Mouse (Mus musculus) embryonic facial prominence, embryonic 11.5 days (tissue): ENCODE measurements around the gene Igsf8. TPM values are rescaled to one million over a fixed set of nuclear protein-coding genes. Genes with fewer than 3 reads are reported as not detected.
A peak's percentile ranks its signal among the peaks of the same experiment; 100 is the strongest.

Source experiments
- ATAC-seq: fragments of 200-750 bp; cut with Nextera tagmentation; replicated peaks from 2 replicates; pipeline ENCODE4 v1.8.0; 2017; ENCODE audit warnings: low read depth; ENCODE audit not compliant: insufficient number of reproducible peaks, low FRiP score, low TSS enrichment
- DNase-seq: peaks from one replicate; pipeline ENCODE4 v3.0.0-alpha.2; 2015; ENCODE audit warnings: low spot score
- H3K27ac ChIP-seq: fragments of 300-500 bp; sonication (generic); replicated peaks from 2 replicates; pipeline ENCODE4 v1.5.1; 2014; ENCODE audit warnings: mild to moderate bottlenecking, low read depth, low read length, control low read depth
- H3K27me3 ChIP-seq: fragments of 300-500 bp; sonication (generic); 2 replicates; pipeline ENCODE4 v1.6.1; 2014; ENCODE audit warnings: mild to moderate bottlenecking, low read length, moderate library complexity, mixed read lengths; ENCODE audit not compliant: control insufficient read depth, insufficient read depth
- H3K36me3 ChIP-seq: fragments of 300-500 bp; sonication (generic); replicated peaks from 2 replicates; pipeline ENCODE4 v1.6.1; 2014; ENCODE audit warnings: low read depth, mild to moderate bottlenecking, low read length, moderate library complexity, mixed read lengths; ENCODE audit not compliant: control insufficient read depth, insufficient read depth
- H3K4me1 ChIP-seq: fragments of 300-500 bp; sonication (generic); 2 replicates; pipeline ENCODE4 v1.6.1; 2014; ENCODE audit warnings: low read length, mixed read lengths; ENCODE audit not compliant: control insufficient read depth, insufficient read depth
- H3K4me2 ChIP-seq: fragments of 300-500 bp; sonication (generic); 2 replicates; pipeline ENCODE4 v1.6.1; 2014; ENCODE audit warnings: low read depth, mild to moderate bottlenecking, control low read depth, low read length, moderate library complexity
- H3K4me3 ChIP-seq: fragments of 300-500 bp; sonication (generic); 2 replicates; pipeline ENCODE4 v1.5.1; 2014; ENCODE audit warnings: low read depth, low read length, control low read depth
- H3K9ac ChIP-seq: fragments of 300-500 bp; sonication (generic); replicated peaks from 2 replicates; pipeline ENCODE4 v1.6.1; 2014; ENCODE audit warnings: mild to moderate bottlenecking, control low read depth, low read length
- H3K9me3 ChIP-seq: fragments of 300-500 bp; sonication (generic); replicated peaks from 2 replicates; pipeline ENCODE4 v1.6.1; 2016; ENCODE audit warnings: mild to moderate bottlenecking, low read length, inconsistent platforms, mixed read lengths; ENCODE audit not compliant: control insufficient read depth
- WGBS: fragments of 180-500 bp; shearing (Covaris S2); extraction: QIAGEN DNeasy Blood & Tissue Kit; methylation state at CpG from one replicate; pipeline ENCODE4 v1.1.7; 2014; 5-methylcytosine and 5-hydroxymethylcytosine counted together
- polyA plus RNA-seq: library from polyadenylated mRNA; unstranded; fragments of >200 nt; fragmentation: Nextera tagmentation; extraction: Ambion mirVana; gene quantifications from 2 replicates; pipeline ENCODE4 v1.2.1, GENCODE M21; 2014

Gene Igsf8
- polyA plus RNA-seq, 1 experiment from 2014 or later = 30.1 TPM

DNA sequence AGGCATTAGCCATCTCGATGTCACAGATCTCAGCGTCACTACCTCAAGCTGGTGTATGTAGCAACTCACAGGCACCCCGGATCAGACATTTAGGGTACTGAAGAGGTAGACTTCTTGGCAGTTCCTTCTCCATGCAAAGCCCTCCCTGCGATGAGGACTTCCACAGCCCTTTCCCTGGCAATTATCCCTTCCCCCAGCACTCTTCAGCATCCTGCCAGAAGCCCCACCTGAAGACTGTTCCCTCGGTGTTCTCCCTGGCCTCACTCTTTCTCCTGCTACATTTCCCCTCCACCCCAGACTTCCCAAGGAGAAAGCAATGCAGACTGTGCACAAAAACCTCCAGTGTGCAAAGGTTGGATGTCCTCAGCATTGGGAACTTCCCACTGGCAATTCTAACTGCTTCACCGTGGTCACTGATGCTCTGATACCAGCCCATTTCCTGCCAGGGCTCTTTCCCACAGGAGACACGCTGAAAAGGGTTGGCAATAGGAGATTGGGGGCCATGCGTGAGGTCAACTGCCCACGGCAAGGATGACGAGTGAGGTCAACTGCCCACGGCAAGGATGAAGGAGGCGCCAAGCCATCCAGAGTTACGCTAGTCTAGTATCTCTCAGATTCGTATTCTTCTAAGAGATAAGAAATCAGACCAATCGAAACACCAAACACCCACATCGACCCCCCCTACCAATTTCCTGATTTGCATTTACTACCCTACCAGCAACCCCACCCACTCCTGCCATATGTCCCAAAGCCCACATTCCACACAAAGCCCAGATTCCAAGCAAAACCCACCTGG, 66.0 kb downstream of the Igsf8 start:
- Histone ChIP-seq H3K4me2 (no peak overlapping the region), H3K4me3 (no peak overlapping the region), H3K27ac (no peak overlapping the region), H3K9me3 (no peaks in the 10 kb centered on the region), H3K36me3 (no peaks in the 10 kb centered on the region), H3K27me3 (peaks cover 34% of the 10 kb centered on the region), H3K9ac (no peak overlapping the region), H3K4me1 (no peaks in the 10 kb centered on the region; the same call in 1 of the 2 replicates)
- WGBS = 84% methylated on average over 16 of the region's 16 CpGs
- no peak for DNase-seq
- no peak for ATAC-seq

DNA sequence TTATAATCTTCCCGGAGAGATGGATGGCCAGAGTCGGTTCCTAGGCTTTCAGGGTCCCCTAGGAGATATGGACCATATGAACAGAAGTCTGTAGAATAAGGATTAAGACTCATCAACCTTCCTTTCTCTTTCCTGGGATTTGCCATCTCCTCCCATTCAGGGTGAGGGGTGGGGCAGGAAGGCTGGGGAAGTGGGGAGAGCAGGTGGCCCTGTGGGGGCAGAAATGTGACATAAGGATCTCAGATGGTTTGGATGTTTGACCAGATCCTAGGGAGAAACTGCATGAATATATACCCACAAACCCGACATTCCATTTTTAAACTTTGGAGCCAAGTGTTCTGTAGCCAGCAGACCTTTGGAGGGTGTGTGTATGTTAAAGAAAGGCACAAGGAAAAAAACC, 66.6 kb downstream of the Igsf8 start:
- Histone ChIP-seq H3K4me1 (no peaks in the 10 kb centered on the region; the same call in 1 of the 2 replicates), H3K4me3 (no peak overlapping the region), H3K36me3 (no peaks in the 10 kb centered on the region), H3K4me2 (no peak overlapping the region), H3K9ac (no peak overlapping the region), H3K27ac (no peak overlapping the region), H3K9me3 (no peaks in the 10 kb centered on the region), H3K27me3 (peaks cover 34% of the 10 kb centered on the region)
- ATAC-seq = no peak
- no peak for DNase-seq
- WGBS = 77% methylated on average over 3 of the region's 3 CpGs

DNA sequence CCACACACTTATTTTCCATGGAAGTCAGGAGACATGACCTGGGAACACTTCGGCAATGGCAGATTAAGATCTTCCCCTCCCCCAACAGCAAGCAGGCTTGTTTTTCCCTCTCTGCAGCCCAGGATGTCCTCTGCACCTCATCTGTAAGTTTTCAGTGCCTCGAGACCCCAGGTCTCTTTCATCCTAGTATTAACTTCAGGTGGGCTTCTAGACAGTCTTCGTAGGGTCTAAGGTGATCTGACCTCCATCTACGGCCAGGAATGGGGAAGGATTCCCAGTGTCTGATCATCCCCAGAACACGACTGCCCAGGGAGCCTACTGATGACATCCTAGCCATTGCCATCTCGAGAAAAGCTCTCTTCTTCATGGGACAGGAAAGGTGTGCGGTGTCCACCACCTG, 67.0 kb downstream of the Igsf8 start:
- peaks cover 34% of the 10 kb centered on the region for H3K27me3 ChIP-seq
- DNase-seq = no peak
- H3K36me3 ChIP-seq = no peaks in the 10 kb centered on the region
- no peak overlapping the region for H3K4me2 ChIP-seq
- no peaks in the 10 kb centered on the region for H3K9me3 ChIP-seq
- H3K4me3 ChIP-seq = no peak overlapping the region
- WGBS = 81% methylated on average over 7 of the region's 7 CpGs
- no peak overlapping the region for H3K27ac ChIP-seq
- no peak overlapping the region for H3K9ac ChIP-seq
- H3K4me1 ChIP-seq = no peaks in the 10 kb centered on the region; the same call in 1 of the 2 replicates
- ATAC-seq = no peak

DNA sequence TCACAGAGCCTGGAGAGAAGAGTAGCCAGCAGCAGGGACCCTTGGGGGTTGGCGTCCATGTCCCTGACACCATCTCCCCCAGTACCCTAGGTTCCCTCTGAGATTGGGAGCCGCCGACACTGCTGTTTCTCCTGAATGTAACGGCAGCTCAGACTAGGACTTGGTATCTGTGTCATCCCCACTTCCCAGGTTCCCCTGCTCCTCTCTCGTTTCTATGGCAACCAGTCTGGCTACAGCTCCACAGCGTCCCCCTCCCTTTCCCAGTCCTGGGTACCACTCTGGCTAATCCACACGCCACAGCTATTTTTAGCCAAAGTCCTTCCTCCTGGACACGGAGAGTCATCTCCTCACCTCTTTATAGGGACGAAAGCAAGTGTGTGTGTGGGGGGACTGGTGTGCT, 67.7 kb downstream of the Igsf8 start, which contains the start of gene Kcnj9:
Gene Kcnj9 (minus strand): TSS at position 188 of the 400 bp plus-strand sequence.
- Histone ChIP-seq H3K9me3 (no peaks in the 10 kb centered on the region), H3K4me2 (no peak within 1 kb of the TSS), H3K27ac (no peak within 1 kb of the TSS), H3K4me1 (no peaks in the 10 kb centered on the region; the same call in 1 of the 2 replicates), H3K4me3 (no peak within 1 kb of the TSS), H3K27me3 (peaks cover 34% of the 10 kb centered on the region), H3K36me3 (no peaks in the 10 kb centered on the region), H3K9ac (no peak within 1 kb of the TSS)
- 32% methylated on average over 9 of the region's 9 CpGs for WGBS
- peak; percentile 39 for DNase-seq
- ATAC-seq = no peak; the same call in 1 of the 2 replicates

DNA sequence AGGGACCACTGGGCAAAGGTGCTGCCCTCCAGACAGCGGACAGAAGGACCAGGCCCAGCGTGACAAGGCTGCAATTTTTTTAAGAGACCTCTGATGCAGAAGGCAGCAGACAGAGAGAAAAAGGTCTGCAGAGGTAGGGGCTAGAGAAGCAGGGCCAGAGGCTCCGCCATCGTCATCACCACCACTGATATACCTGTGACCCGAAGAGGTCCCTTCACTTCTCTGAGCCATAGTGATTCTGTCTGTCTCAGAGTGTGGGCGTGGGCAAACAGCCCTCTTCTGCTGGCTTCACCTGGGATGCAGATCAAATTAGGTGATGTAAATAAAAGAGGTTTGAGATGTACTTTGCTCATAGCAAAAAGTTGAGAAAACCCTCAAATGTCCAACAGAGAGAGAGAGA, 68.2 kb downstream of the Igsf8 start:
- Histone ChIP-seq H3K4me3 (no peak overlapping the region), H3K9ac (no peak overlapping the region), H3K27me3 (peaks cover 34% of the 10 kb centered on the region), H3K4me2 (no peak overlapping the region), H3K9me3 (no peaks in the 10 kb centered on the region), H3K36me3 (no peaks in the 10 kb centered on the region), H3K4me1 (no peaks in the 10 kb centered on the region; the same call in 1 of the 2 replicates), H3K27ac (no peak overlapping the region)
- WGBS = 77% methylated on average over 6 of the region's 6 CpGs
- DNase-seq (no peak), ATAC-seq (no peak)

DNA sequence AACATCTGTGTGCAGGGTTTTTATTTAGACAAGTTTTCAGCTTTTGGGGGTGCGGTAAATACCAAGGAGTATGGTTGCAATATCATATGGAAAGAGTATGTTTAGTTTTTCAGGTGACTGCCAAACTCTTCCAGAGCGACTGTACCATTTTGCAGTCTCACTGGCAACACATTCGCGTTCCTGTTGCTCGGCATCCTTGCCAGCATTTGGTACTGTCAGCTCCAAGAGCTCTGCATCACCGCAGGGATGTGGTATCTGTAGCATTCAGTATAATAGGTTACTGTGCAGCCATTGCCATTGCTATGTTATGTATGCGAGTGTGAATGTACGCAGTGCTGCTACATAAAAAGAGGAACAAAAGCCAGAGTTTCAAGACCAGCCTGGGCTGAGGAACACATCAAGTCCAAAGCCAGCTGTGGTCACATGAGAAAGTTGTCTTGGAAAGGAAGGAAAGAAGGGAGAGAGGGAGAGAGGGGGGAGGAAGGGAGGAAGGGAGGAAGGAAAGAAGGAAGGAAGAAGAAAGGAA, 70.0 kb downstream of the Igsf8 start:
- Histone ChIP-seq H3K27me3 (peaks cover 19% of the 10 kb centered on the region), H3K4me1 (no peaks in the 10 kb centered on the region; the same call in 1 of the 2 replicates), H3K9ac (no peak overlapping the region), H3K36me3 (no peaks in the 10 kb centered on the region), H3K9me3 (no peaks in the 10 kb centered on the region), H3K4me2 (no peak overlapping the region), H3K4me3 (no peak overlapping the region), H3K27ac (no peak overlapping the region)
- ATAC-seq (no peak), DNase-seq (no peak)
- 75% methylated on average over 8 of the region's 8 CpGs for WGBS

DNA sequence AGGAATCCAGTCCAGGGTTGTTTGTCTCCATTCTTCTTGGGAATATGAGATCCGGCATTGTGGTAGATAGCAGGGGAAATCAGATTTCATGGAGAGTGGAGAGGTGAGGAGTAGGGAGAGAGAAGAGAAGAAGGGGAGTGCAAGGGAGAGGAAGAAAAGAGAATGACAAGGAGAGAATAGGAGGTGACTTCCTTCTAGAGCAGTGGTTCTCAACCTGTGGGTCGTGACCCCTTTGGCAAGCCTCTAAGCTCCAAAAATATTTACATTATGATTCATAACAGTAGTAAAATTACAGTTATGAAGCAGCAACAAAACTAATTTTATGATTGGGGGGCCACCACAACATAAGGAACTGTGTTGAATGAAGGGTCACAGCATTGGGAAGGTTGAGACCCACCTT, 71.5 kb downstream of the Igsf8 start:
- Histone ChIP-seq H3K27ac (no peak overlapping the region), H3K27me3 (peaks cover 6% of the 10 kb centered on the region), H3K4me3 (no peak overlapping the region), H3K4me1 (no peaks in the 10 kb centered on the region), H3K9ac (no peak overlapping the region), H3K4me2 (no peak overlapping the region), H3K36me3 (no peaks in the 10 kb centered on the region), H3K9me3 (no peaks in the 10 kb centered on the region)
- no peak for ATAC-seq
- WGBS = 84% methylated on average over 2 of the region's 2 CpGs
- no peak for DNase-seq

DNA sequence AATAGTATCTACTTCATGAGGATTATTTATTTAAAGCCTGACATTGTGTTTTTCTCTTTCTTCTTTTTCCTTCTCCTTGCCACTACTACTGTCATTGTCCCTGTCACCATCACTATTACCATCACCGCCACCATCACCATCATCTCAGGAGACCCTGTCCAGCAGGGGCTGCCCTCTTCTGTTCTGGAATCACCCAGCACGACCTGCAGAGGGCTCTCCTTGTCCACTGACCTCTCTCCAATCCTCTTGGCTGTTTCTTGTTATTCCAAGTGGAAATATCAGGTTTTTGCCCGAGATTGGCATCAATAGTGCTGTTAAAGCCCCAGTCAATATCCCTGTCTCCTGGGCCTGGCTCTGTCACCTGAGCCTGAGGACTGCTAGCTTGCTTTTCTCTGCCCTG, 72.1 kb downstream of the Igsf8 start:
- no peak overlapping the region for H3K9ac ChIP-seq
- 21% methylated on average over 3 of the region's 3 CpGs for WGBS
- no peak for ATAC-seq
- H3K36me3 ChIP-seq = no peaks in the 10 kb centered on the region
- no peak overlapping the region for H3K4me3 ChIP-seq
- no peaks in the 10 kb centered on the region for H3K9me3 ChIP-seq
- no peak overlapping the region for H3K4me2 ChIP-seq
- no peaks in the 10 kb centered on the region for H3K4me1 ChIP-seq
- H3K27me3 ChIP-seq = peaks cover 2% of the 10 kb centered on the region; the same call in 1 of the 2 replicates
- no peak for DNase-seq
- no peak overlapping the region for H3K27ac ChIP-seq
